Mouse (Mus musculus) CH12.LX (cell line): ENCODE data around the gene St8sia1. TPM values are rescaled to one million over a fixed set of nuclear protein-coding genes. Genes with fewer than 3 reads are reported as not detected.

ENCODE experiments used
- DNase-seq: peaks from one replicate; pipeline ENCODE4 v3.0.0-alpha.2; 2013; ENCODE audit errors: extremely low read depth
- H3K27ac ChIP-seq: 2 replicates; pipeline ENCODE4 v1.5.1; 2012; ENCODE audit warnings: low read depth, mild to moderate bottlenecking, control low read depth, moderate library complexity; ENCODE audit not compliant: insufficient read depth
- H3K27me3 ChIP-seq: replicated peaks from 2 replicates; pipeline ENCODE3; 2012; ENCODE audit warnings: inconsistent platforms
- H3K36me3 ChIP-seq, 2 experiments: replicated peaks in 1 of 2; 2 replicates each; pipeline versions ENCODE3 to v1.6.1; 2012; ENCODE audit warnings: inconsistent platforms in 1 of 2, low read length in 1 of 2, mild to moderate bottlenecking in 1 of 2, mixed read lengths in 1 of 2, moderate library complexity in 1 of 2; ENCODE audit not compliant: control insufficient read depth in 1 of 2, insufficient read depth in 1 of 2
- H3K4me1 ChIP-seq, 2 experiments: 2 replicates each; pipeline ENCODE4 v1.6.1; 2012; ENCODE audit warnings: inconsistent platforms in 1 of 2, moderate library complexity in 1 of 2; ENCODE audit not compliant: insufficient read depth in 2 of 2, control insufficient read depth in 1 of 2
- H3K4me2 ChIP-seq: 2 replicates; pipeline ENCODE4 v1.6.1; 2012; ENCODE audit warnings: low read depth, mild to moderate bottlenecking, control low read depth; ENCODE audit not compliant: poor library complexity, insufficient read depth, severe bottlenecking
- H3K4me3 ChIP-seq, 3 experiments: fragments of 150-350 bp in 1 of 3; sonication (generic) in 1 of 3; replicated peaks in 1 of 3; 2 replicates each; pipeline versions ENCODE3 to v1.5.1; 2011 to 2012; ENCODE audit warnings: low read depth in 2 of 3, low read length in 2 of 3, mild to moderate bottlenecking in 2 of 3, moderate library complexity in 2 of 3, control low read depth in 1 of 3, improper control_type of control experiment in 1 of 3, inconsistent platforms in 1 of 3, mixed read lengths in 1 of 3; ENCODE audit not compliant: poor library complexity in 1 of 3
- H3K79me2 ChIP-seq: replicated peaks from 2 replicates; pipeline ENCODE4 v1.6.1; 2012; ENCODE audit warnings: mild to moderate bottlenecking, moderate library complexity; ENCODE audit not compliant: control insufficient read depth, poor library complexity, insufficient read depth, severe bottlenecking; ENCODE audit errors: extremely low read depth
- H3K9ac ChIP-seq: 2 replicates; pipeline ENCODE4 v1.6.1; 2012; ENCODE audit warnings: low read depth, mild to moderate bottlenecking, control low read depth, moderate library complexity; ENCODE audit not compliant: insufficient read depth
- H3K9me3 ChIP-seq: replicated peaks from 2 replicates; pipeline ENCODE3; 2012; ENCODE audit warnings: low read length, inconsistent platforms, mixed read lengths
- BHLHE40 ChIP-seq: IDR thresholded peaks from 2 replicates; pipeline ENCODE4 v1.6.1; 2011; ENCODE audit warnings: mild to moderate bottlenecking, low read depth, low read length, improper control_type of control experiment
- CHD1 ChIP-seq: IDR thresholded peaks from 2 replicates; pipeline ENCODE4 v1.6.1; 2012; ENCODE audit warnings: low read depth, low read length, improper control_type of control experiment, inconsistent platforms
- E2F4 ChIP-seq: IDR thresholded peaks from 2 replicates; pipeline ENCODE4 v1.6.1; 2011; ENCODE audit warnings: low read depth, low read length, improper control_type of control experiment; ENCODE audit not compliant: insufficient replicate concordance
- ELF1 ChIP-seq: IDR thresholded peaks from 2 replicates; pipeline ENCODE4 v1.6.1; 2014; ENCODE audit warnings: low read depth, mild to moderate bottlenecking, inconsistent platforms, low read length, improper control_type of control experiment
- ETS1 ChIP-seq: conservative IDR thresholded peaks from 2 replicates; pipeline ENCODE4 v1.6.1; 2012; ENCODE audit warnings: low read depth, mild to moderate bottlenecking, inconsistent platforms, low read length, improper control_type of control experiment, moderate library complexity
- HCFC1 ChIP-seq: IDR thresholded peaks from 2 replicates; pipeline ENCODE4 v1.6.1; 2012; ENCODE audit warnings: low read depth, mild to moderate bottlenecking, inconsistent platforms, low read length, improper control_type of control experiment
- JUND ChIP-seq: conservative IDR thresholded peaks from 2 replicates; pipeline ENCODE4 v1.6.1; 2011; ENCODE audit warnings: low read depth, low read length, improper control_type of control experiment
- KAT2A ChIP-seq: IDR thresholded peaks from 2 replicates; pipeline ENCODE4 v1.6.1; 2012; ENCODE audit warnings: low read length, improper control_type of control experiment, inconsistent platforms; ENCODE audit not compliant: insufficient replicate concordance
- MAFK ChIP-seq: IDR thresholded peaks from 2 replicates; pipeline ENCODE4 v1.6.1; 2011; ENCODE audit warnings: low read length, improper control_type of control experiment; ENCODE audit not compliant: insufficient replicate concordance
- MAX ChIP-seq: IDR thresholded peaks from 2 replicates; pipeline ENCODE4 v1.6.1; 2011; ENCODE audit warnings: low read length, improper control_type of control experiment
- MEF2A ChIP-seq: IDR thresholded peaks from 2 replicates; pipeline ENCODE4 v1.6.1; 2014; ENCODE audit warnings: low read depth, mild to moderate bottlenecking, inconsistent platforms, low read length, improper control_type of control experiment, borderline replicate concordance
- MXI1 ChIP-seq: IDR thresholded peaks from 2 replicates; pipeline ENCODE4 v1.6.1; 2011; ENCODE audit warnings: mild to moderate bottlenecking, low read depth, low read length, improper control_type of control experiment
- PAX5 ChIP-seq: IDR thresholded peaks from 2 replicates; pipeline ENCODE4 v1.6.1; 2012; ENCODE audit warnings: low read length, inconsistent platforms, mixed read lengths
- POLR2A ChIP-seq: IDR thresholded peaks from 2 replicates; pipeline ENCODE4 v1.6.1; 2011; ENCODE audit warnings: low read depth, mild to moderate bottlenecking, improper control_type of control experiment, low read length
- RAD21 ChIP-seq: IDR thresholded peaks from 2 replicates; pipeline ENCODE4 v1.6.1; 2011; ENCODE audit warnings: low read depth, mild to moderate bottlenecking, low read length, improper control_type of control experiment, moderate library complexity
- RCOR1 ChIP-seq: conservative IDR thresholded peaks from 2 replicates; pipeline ENCODE4 v1.6.1; 2012; ENCODE audit warnings: low read depth, mild to moderate bottlenecking, inconsistent platforms, low read length, improper control_type of control experiment
- SIN3A ChIP-seq: IDR thresholded peaks from 2 replicates; pipeline ENCODE4 v1.6.1; 2012; ENCODE audit warnings: low read length, improper control_type of control experiment, inconsistent platforms
- SMC3 ChIP-seq: IDR thresholded peaks from 2 replicates; pipeline ENCODE4 v1.6.1; 2011; ENCODE audit warnings: low read depth, low read length, improper control_type of control experiment
- TBP ChIP-seq: conservative IDR thresholded peaks from 2 replicates; pipeline ENCODE4 v1.6.1; 2011; ENCODE audit warnings: low read depth, low read length, improper control_type of control experiment
- UBTF ChIP-seq: IDR thresholded peaks from 2 replicates; pipeline ENCODE4 v1.6.1; 2012; ENCODE audit warnings: low read depth, mild to moderate bottlenecking, inconsistent platforms, low read length, improper control_type of control experiment, moderate library complexity
- USF2 ChIP-seq: conservative IDR thresholded peaks from 2 replicates; pipeline ENCODE4 v1.6.1; 2011; ENCODE audit warnings: low read depth, low read length, improper control_type of control experiment
- ZC3H11A ChIP-seq: IDR thresholded peaks from 2 replicates; pipeline ENCODE4 v1.6.1; 2012; ENCODE audit warnings: low read depth, mild to moderate bottlenecking, inconsistent platforms, low read length, improper control_type of control experiment
- ZKSCAN1 ChIP-seq: IDR thresholded peaks from 2 replicates; pipeline ENCODE4 v1.6.1; 2012; ENCODE audit warnings: low read depth, inconsistent platforms, low read length, improper control_type of control experiment, borderline replicate concordance
- ZNF384 ChIP-seq: IDR thresholded peaks from 2 replicates; pipeline ENCODE4 v1.6.1; 2012; ENCODE audit warnings: low read depth, low read length, improper control_type of control experiment, inconsistent platforms
- dilution Hi-C: fragments of 300-500 bp; cut with MboI; formaldehyde crosslinking; loops from 2 replicates; pipeline ENCODE4 v1.14.3; 2020; ENCODE audit warnings: low sequenced_read_pairs; ENCODE audit not compliant: extremely low pct_unique_long_range_greater_than_20kb, extremely low pct_ligation_motif_present
- in situ Hi-C: fragments of 300-500 bp; cut with MboI; formaldehyde crosslinking; loops from 3 replicates; pipeline ENCODE4 v1.14.3; 2019; ENCODE audit warnings: low sequenced_read_pairs, low pct_ligation_motif_present, low pct_unique_long_range_greater_than_20kb, mixed read lengths
- polyA plus RNA-seq: library from polyadenylated mRNA; unstranded; fragments of >175 nt; gene quantifications from 2 replicates; pipeline ENCODE4 v1.2.1, GENCODE M21; 2012; ENCODE audit warnings: low read depth; ENCODE audit not compliant: insufficient read length
- total RNA-seq, 2 experiments: library from RNA; depleted of rRNA; stranded (reverse); fragments of 300-350 nt in 1 of 2; fragments of >200 nt in 1 of 2; gene quantifications; 2 replicates each; pipeline ENCODE4 v1.2.3; 2012 to 2014

The St8sia1 gene
- total and polyA plus RNA-seq, 3 experiments = 0.13 to 0.51 (median 0.20) TPM

DNA sequence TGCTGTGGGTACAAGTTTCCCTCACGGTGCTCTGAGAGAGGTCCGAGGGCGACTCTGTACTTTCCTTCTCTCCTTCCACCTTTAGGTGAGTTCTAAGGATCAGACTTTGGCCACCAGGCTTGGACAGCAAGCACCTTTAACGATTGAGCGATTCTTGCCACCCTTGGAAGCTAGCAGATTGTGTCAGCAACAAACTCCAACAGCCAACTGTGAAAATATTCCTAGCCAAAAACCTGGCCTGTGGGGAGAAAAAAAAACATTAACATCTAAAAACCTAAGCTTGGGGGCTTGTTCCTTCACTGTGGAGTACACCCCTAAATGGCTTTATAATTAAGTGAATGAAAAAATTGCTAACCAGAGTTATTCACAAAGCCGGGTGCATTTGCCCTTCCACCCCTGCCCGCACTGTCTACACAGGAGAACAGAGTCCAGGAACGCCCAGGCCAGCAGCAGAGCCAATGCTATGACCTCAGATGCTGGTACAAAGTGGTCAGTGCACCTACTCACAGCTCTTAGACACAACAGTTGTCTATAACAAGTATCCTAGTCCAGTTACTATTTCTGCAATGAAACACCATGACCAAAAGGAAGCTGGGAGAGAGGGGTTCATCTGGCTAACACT is 83.3 kb downstream of the St8sia1 start:
- no peak overlapping the region for H3K4me2 ChIP-seq
- no peak for DNase-seq
- H3K4me1 ChIP-seq = peaks cover 14 to 59% of the 10 kb centered on the region in 2 experiments
- dilution Hi-C loops (no loop called here), in situ Hi-C loops (no loop called here)
- H3K9ac ChIP-seq = no peak overlapping the region
- H3K4me3 ChIP-seq = no peak overlapping the region
- H3K79me2 ChIP-seq = no peaks in the 10 kb centered on the region
- no peak for TF ChIP-seq CHD1
- no peak for TF ChIP-seq JUND
- no peak for TF ChIP-seq ZKSCAN1
- no peak for TF ChIP-seq HCFC1
- TF ChIP-seq TBP = no peak
- TF ChIP-seq POLR2A = no peak
- TF ChIP-seq MAX = no peak
- TF ChIP-seq ZC3H11A = no peak
- no peak for TF ChIP-seq RAD21
- TF ChIP-seq MAFK = no peak
- TF ChIP-seq KAT2A = no peak
- no peak for TF ChIP-seq MXI1
- TF ChIP-seq ETS1 = no peak
- TF ChIP-seq ZNF384 = no peak
- no peak for TF ChIP-seq BHLHE40
- no peak for TF ChIP-seq SIN3A
- H3K27ac ChIP-seq = no peak overlapping the region
- no peaks in the 10 kb centered on the region for H3K9me3 ChIP-seq
- H3K36me3 ChIP-seq = no peaks in the 10 kb centered on the region
- H3K27me3 ChIP-seq = no peaks in the 10 kb centered on the region

DNA sequence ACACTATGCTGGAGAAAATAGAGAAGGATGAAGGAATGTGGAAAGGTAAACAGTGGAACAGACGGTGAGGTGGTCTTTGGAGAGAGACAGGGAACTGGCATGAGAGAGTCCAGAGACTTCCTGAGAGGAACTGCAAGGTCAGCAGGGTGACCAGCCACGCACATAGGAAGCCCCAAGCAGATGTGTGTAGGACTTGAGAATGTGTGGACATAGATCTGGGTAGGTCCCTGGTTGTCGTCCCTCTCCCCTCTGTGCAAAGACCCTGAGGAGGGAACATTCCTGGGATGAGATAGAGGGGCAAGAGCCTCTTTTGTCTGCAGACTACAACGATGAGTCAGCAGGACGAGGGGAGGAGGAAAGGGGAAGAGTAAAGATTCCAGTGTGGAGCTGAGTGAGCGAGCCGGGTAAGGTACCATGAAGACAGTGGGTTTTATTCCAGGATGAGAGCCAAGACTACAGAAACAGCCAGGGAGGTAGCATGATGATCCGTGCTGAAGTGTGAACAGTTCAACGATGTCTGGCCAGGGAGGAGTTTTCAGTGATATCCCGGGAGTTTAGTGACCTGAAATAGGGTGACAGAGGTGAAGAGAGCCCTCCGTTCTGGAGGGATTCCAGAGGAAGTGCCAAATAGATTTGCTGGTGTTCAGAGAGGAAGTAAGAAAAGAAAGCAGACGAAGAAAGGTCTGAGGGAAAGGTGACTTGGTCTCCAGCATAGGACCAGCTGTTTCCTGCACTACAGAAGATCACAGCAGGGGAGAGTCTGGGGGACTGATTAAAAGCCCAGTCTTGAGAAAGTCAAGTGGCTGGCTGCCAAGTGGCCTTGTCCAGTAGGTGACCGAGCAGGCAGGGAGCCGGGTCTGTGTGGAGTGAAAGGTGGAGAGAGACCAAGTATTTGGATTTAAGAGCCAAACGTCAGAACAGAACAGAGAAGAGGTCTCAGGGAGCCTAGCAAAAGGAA is 85.2 kb downstream of the St8sia1 start:
- Histone ChIP-seq H3K4me1 (peaks cover 14 to 58% of the 10 kb centered on the region in 2 experiments), H3K79me2 (no peaks in the 10 kb centered on the region), H3K27ac (no peak overlapping the region), H3K4me2 (no peak overlapping the region), H3K27me3 (no peaks in the 10 kb centered on the region), H3K36me3 (no peaks in the 10 kb centered on the region), H3K4me3 (no peak overlapping the region), H3K9ac (no peak overlapping the region)
- DNase-seq = no peak
- dilution Hi-C loops = no loop called here
- in situ Hi-C loops = no loop called here
- TF ChIP-seq UBTF = no peak
- TF ChIP-seq MAFK = no peak
- TF ChIP-seq E2F4 = no peak
- TF ChIP-seq USF2 = no peak
- no peak for TF ChIP-seq SMC3
- no peak for TF ChIP-seq TBP
- no peak for TF ChIP-seq JUND
- no peak for TF ChIP-seq ELF1
- no peak for TF ChIP-seq MXI1
- no peak for TF ChIP-seq ZC3H11A
- no peak for TF ChIP-seq ZNF384
- no peak for TF ChIP-seq RCOR1
- no peak for TF ChIP-seq BHLHE40
- TF ChIP-seq MEF2A = no peak
- no peak for TF ChIP-seq PAX5
- TF ChIP-seq, all 38 proteins: peak for 0
- H3K9me3 ChIP-seq = no peaks in the 10 kb centered on the region
